Mouse (Mus musculus) limb, embryonic 15.5 days (tissue): ENCODE measurements around the gene Sorbs1. TPM values are rescaled to one million over a fixed set of nuclear protein-coding genes. Genes with fewer than 3 reads are reported as not detected.

ENCODE experiments used
- ATAC-seq: fragments of 200-750 bp; cut with Nextera tagmentation; 2 replicates; pipeline ENCODE4 v1.8.0; 2017; ENCODE audit warnings: low read depth, moderate TSS enrichment; ENCODE audit not compliant: insufficient number of reproducible peaks, low FRiP score, low TSS enrichment
- H3K27ac ChIP-seq: fragments of 300-500 bp; sonication (generic); 2 replicates; pipeline ENCODE4 v1.5.1; 2015; ENCODE audit warnings: moderate library complexity, mild to moderate bottlenecking, inconsistent platforms
- H3K27me3 ChIP-seq: fragments of 300-500 bp; sonication (generic); 2 replicates; pipeline ENCODE4 v1.6.1; 2015; ENCODE audit warnings: inconsistent platforms
- H3K36me3 ChIP-seq: fragments of 300-500 bp; sonication (generic); 2 replicates; pipeline ENCODE4 v1.6.1; 2015; ENCODE audit warnings: inconsistent platforms
- H3K4me1 ChIP-seq: fragments of 300-500 bp; sonication (generic); 2 replicates; pipeline ENCODE4 v1.6.1; 2015; ENCODE audit warnings: inconsistent platforms
- H3K4me2 ChIP-seq: fragments of 300-500 bp; sonication (generic); 2 replicates; pipeline ENCODE4 v1.6.1; 2015; ENCODE audit warnings: mild to moderate bottlenecking, inconsistent platforms
- H3K4me3 ChIP-seq: fragments of 300-500 bp; sonication (generic); 2 replicates; pipeline ENCODE4 v1.5.1; 2015; ENCODE audit warnings: mild to moderate bottlenecking, inconsistent platforms
- H3K9ac ChIP-seq: fragments of 300-500 bp; sonication (generic); 2 replicates; pipeline ENCODE4 v1.6.1; 2015; ENCODE audit warnings: inconsistent platforms
- H3K9me3 ChIP-seq: fragments of 300-500 bp; sonication (generic); 2 replicates; pipeline ENCODE4 v1.6.1; 2016; ENCODE audit warnings: inconsistent platforms
- WGBS: fragments of 180-500 bp; shearing (Covaris S2); methylation state at CpG from one replicate; pipeline ENCODE4 v1.1.7; 2015; 5-methylcytosine and 5-hydroxymethylcytosine counted together
- polyA plus RNA-seq: library from polyadenylated mRNA; unstranded; fragments of >200 nt; fragmentation: Nextera tagmentation; extraction: Ambion mirVana; gene quantifications from 2 replicates; pipeline ENCODE4 v1.2.1, GENCODE M21; 2015

Sorbs1 gene
- polyA plus RNA-seq, 1 experiment from 2014 or later: 45.6 TPM

GRCm38 (mm10) chr19:40469792-40470191 lies 43.8 kb downstream of the Sorbs1 start:
- Histone ChIP-seq H3K27me3 (no peaks in the 10 kb centered on the region), H3K9me3 (no peaks in the 10 kb centered on the region), H3K4me2 (no peak overlapping the region), H3K4me3 (no peak overlapping the region), H3K27ac (no peak overlapping the region), H3K9ac (no peak overlapping the region), H3K36me3 (no peaks in the 10 kb centered on the region), H3K4me1 (peaks cover 7% of the 10 kb centered on the region; the same call in 1 of the 2 replicates)
- ATAC-seq: no peak
- WGBS: 70% methylated on average over 5 of the region's 5 CpGs

GRCm38 (mm10) chr19:40468308-40468707 lies 45.3 kb downstream of the Sorbs1 start:
- Histone ChIP-seq H3K9me3 (no peaks in the 10 kb centered on the region), H3K27me3 (no peaks in the 10 kb centered on the region), H3K27ac (no peak overlapping the region), H3K4me3 (no peak overlapping the region), H3K36me3 (no peaks in the 10 kb centered on the region), H3K4me1 (peaks cover 7% of the 10 kb centered on the region; the same call in 1 of the 2 replicates), H3K4me2 (no peak overlapping the region), H3K9ac (no peak overlapping the region)
- 77% methylated on average over 3 of the region's 3 CpGs for WGBS
- no peak for ATAC-seq

- H3K9me3 ChIP-seq: no peaks in the 10 kb centered on the region
Measured at GRCm38 (mm10) chr19:40467810-40468209, 45.8 kb downstream of the Sorbs1 start.

GRCm38 (mm10) chr19:40465339-40465738 lies 48.2 kb downstream of the Sorbs1 start:
- 0 out of 2 replicates have a peak, but pooled peaks cover 6% of the 10 kb centered on the region for H3K4me1 ChIP-seq
- no peak overlapping the region for H3K27ac ChIP-seq
- ATAC-seq: no peak
- no peak overlapping the region for H3K4me2 ChIP-seq
- H3K9ac ChIP-seq: no peak overlapping the region
- H3K9me3 ChIP-seq: no peaks in the 10 kb centered on the region
- 84% methylated on average over 3 of the region's 3 CpGs for WGBS
- no peak overlapping the region for H3K4me3 ChIP-seq
- H3K36me3 ChIP-seq: no peaks in the 10 kb centered on the region
- no peaks in the 10 kb centered on the region for H3K27me3 ChIP-seq

More at GRCm38 (mm10) chr19:40467810-40468209, 45.8 kb downstream of the Sorbs1 start:
- no peak for ATAC-seq
- no peak overlapping the region for H3K27ac ChIP-seq
- peaks cover 10% of the 10 kb centered on the region; the same call in 1 of the 2 replicates for H3K4me1 ChIP-seq
- H3K36me3 ChIP-seq: no peaks in the 10 kb centered on the region
- no peak overlapping the region for H3K4me2 ChIP-seq
- 79% methylated on average over 9 of the region's 9 CpGs for WGBS
- H3K4me3 ChIP-seq: no peak overlapping the region
- H3K27me3 ChIP-seq: no peaks in the 10 kb centered on the region
- no peak overlapping the region for H3K9ac ChIP-seq

GRCm38 (mm10) chr19:40464408-40464807 lies 49.2 kb downstream of the Sorbs1 start:
- Histone ChIP-seq H3K4me1 (0 out of 2 replicates have a peak, but pooled peaks cover 6% of the 10 kb centered on the region), H3K4me3 (no peak overlapping the region), H3K4me2 (no peak overlapping the region), H3K36me3 (no peaks in the 10 kb centered on the region), H3K9ac (no peak overlapping the region), H3K27ac (no peak overlapping the region), H3K27me3 (no peaks in the 10 kb centered on the region), H3K9me3 (no peaks in the 10 kb centered on the region)
- 90% methylated on average over 9 of the region's 9 CpGs for WGBS
- ATAC-seq: no peak

- 22% methylated on average over 6 of the region's 6 CpGs for WGBS
- no peak for ATAC-seq
Measured at GRCm38 (mm10) chr19:40462892-40463291, 50.7 kb downstream of the Sorbs1 start.

GRCm38 (mm10) chr19:40462481-40462880 lies 51.1 kb downstream of the Sorbs1 start:
- no peaks in the 10 kb centered on the region for H3K9me3 ChIP-seq
- ATAC-seq: no peak
- 0 out of 2 replicates have a peak, but pooled peaks cover 5% of the 10 kb centered on the region for H3K4me1 ChIP-seq
- no peaks in the 10 kb centered on the region for H3K27me3 ChIP-seq
- H3K27ac ChIP-seq: no peak overlapping the region
- no peak overlapping the region for H3K4me3 ChIP-seq
- no peaks in the 10 kb centered on the region for H3K36me3 ChIP-seq
- H3K9ac ChIP-seq: no peak overlapping the region
- WGBS: 56% methylated on average over 2 of the region's 2 CpGs
- H3K4me2 ChIP-seq: no peak overlapping the region

More at GRCm38 (mm10) chr19:40462892-40463291, 50.7 kb downstream of the Sorbs1 start:
- Histone ChIP-seq H3K9me3 (no peaks in the 10 kb centered on the region), H3K4me2 (no peak overlapping the region), H3K4me3 (no peak overlapping the region), H3K27me3 (no peaks in the 10 kb centered on the region), H3K36me3 (no peaks in the 10 kb centered on the region), H3K9ac (no peak overlapping the region), H3K4me1 (0 out of 2 replicates have a peak, but pooled peaks cover 7% of the 10 kb centered on the region), H3K27ac (no peak overlapping the region)

GRCm38 (mm10) chr19:40461662-40462061 lies 51.9 kb downstream of the Sorbs1 start:
- H3K27me3 ChIP-seq: no peaks in the 10 kb centered on the region
- no peak for ATAC-seq
- H3K4me1 ChIP-seq: 0 out of 2 replicates have a peak, but pooled peaks cover 5% of the 10 kb centered on the region
- whole genome bisulfite sequencing: 71% methylated on average over 1 of the region's 1 CpGs
- no peak overlapping the region for H3K4me3 ChIP-seq
- H3K9me3 ChIP-seq: no peaks in the 10 kb centered on the region
- no peak overlapping the region for H3K27ac ChIP-seq
- no peak overlapping the region for H3K4me2 ChIP-seq
- H3K9ac ChIP-seq: no peak overlapping the region
- H3K36me3 ChIP-seq: no peaks in the 10 kb centered on the region

- no peak overlapping the region for H3K27ac ChIP-seq
- 69% methylated on average over 9 of the region's 9 CpGs for WGBS
- H3K9ac ChIP-seq: no peak overlapping the region
Measured at GRCm38 (mm10) chr19:40460854-40461490, 52.6 kb downstream of the Sorbs1 start.

GRCm38 (mm10) chr19:40459338-40459737 lies 54.2 kb downstream of the Sorbs1 start:
- Histone ChIP-seq H3K4me3 (no peak overlapping the region), H3K4me1 (0 out of 2 replicates have a peak, but pooled peaks cover 5% of the 10 kb centered on the region), H3K36me3 (no peaks in the 10 kb centered on the region), H3K27ac (no peak overlapping the region), H3K9ac (no peak overlapping the region), H3K27me3 (no peaks in the 10 kb centered on the region), H3K4me2 (no peak overlapping the region), H3K9me3 (no peaks in the 10 kb centered on the region)
- WGBS: 41% methylated on average over 1 of the region's 1 CpGs
- ATAC-seq: no peak

More at GRCm38 (mm10) chr19:40460854-40461490, 52.6 kb downstream of the Sorbs1 start:
- no peak overlapping the region for H3K4me2 ChIP-seq
- no peaks in the 10 kb centered on the region for H3K27me3 ChIP-seq
- no peaks in the 10 kb centered on the region for H3K9me3 ChIP-seq
- ATAC-seq: no peak
- no peak overlapping the region for H3K4me3 ChIP-seq
- H3K4me1 ChIP-seq: 0 out of 2 replicates have a peak, but pooled peaks cover 5% of the 10 kb centered on the region
- no peaks in the 10 kb centered on the region for H3K36me3 ChIP-seq

- no peak overlapping the region for H3K9ac ChIP-seq
- no peaks in the 10 kb centered on the region for H3K9me3 ChIP-seq
- H3K27me3 ChIP-seq: no peaks in the 10 kb centered on the region
- no peak for ATAC-seq
- no peak overlapping the region for H3K4me2 ChIP-seq
- H3K27ac ChIP-seq: no peak overlapping the region
- 0 out of 2 replicates have a peak, but pooled peaks cover 5% of the 10 kb centered on the region for H3K4me1 ChIP-seq
- H3K36me3 ChIP-seq: 0 out of 2 replicates have a peak, but pooled peaks cover 1% of the 10 kb centered on the region
- 69% methylated on average over 3 of the region's 3 CpGs for WGBS
- no peak overlapping the region for H3K4me3 ChIP-seq
Measured at GRCm38 (mm10) chr19:40458806-40459205, 54.8 kb downstream of the Sorbs1 start.

- H3K27ac ChIP-seq: no peak overlapping the region
Measured at GRCm38 (mm10) chr19:40455248-40455647, 58.3 kb downstream of the Sorbs1 start.

More at GRCm38 (mm10) chr19:40455248-40455647, 58.3 kb downstream of the Sorbs1 start:
- 95% methylated on average over 4 of the region's 4 CpGs for WGBS
- 0 out of 2 replicates have a peak, but pooled peaks cover 6% of the 10 kb centered on the region for H3K36me3 ChIP-seq
- no peak overlapping the region for H3K4me2 ChIP-seq
- H3K9ac ChIP-seq: no peak overlapping the region
- H3K4me1 ChIP-seq: 0 out of 2 replicates have a peak, but pooled peaks cover 3% of the 10 kb centered on the region
- no peak overlapping the region for H3K4me3 ChIP-seq
- no peaks in the 10 kb centered on the region for H3K27me3 ChIP-seq
- ATAC-seq: no peak
- H3K9me3 ChIP-seq: no peaks in the 10 kb centered on the region
